Mouse (Mus musculus): ENCODE results near the gene Zfp40. TPM values are rescaled to one million over a fixed set of nuclear protein-coding genes. Genes with fewer than 3 reads are reported as not detected.
A peak's percentile ranks its signal among the peaks of the same experiment; 100 is the strongest.
"Not testable (repeated sequence)": the region's sequence is repeated elsewhere in the genome, so short reads cannot be mapped to it uniquely, and the experiment has no call there.

Zfp40 gene
- 11.5 and 12.6 TPM in 2 replicates for polyA plus RNA-seq (2015; fragmentation: Nextera tagmentation; extraction: Ambion mirVana)

DNA sequence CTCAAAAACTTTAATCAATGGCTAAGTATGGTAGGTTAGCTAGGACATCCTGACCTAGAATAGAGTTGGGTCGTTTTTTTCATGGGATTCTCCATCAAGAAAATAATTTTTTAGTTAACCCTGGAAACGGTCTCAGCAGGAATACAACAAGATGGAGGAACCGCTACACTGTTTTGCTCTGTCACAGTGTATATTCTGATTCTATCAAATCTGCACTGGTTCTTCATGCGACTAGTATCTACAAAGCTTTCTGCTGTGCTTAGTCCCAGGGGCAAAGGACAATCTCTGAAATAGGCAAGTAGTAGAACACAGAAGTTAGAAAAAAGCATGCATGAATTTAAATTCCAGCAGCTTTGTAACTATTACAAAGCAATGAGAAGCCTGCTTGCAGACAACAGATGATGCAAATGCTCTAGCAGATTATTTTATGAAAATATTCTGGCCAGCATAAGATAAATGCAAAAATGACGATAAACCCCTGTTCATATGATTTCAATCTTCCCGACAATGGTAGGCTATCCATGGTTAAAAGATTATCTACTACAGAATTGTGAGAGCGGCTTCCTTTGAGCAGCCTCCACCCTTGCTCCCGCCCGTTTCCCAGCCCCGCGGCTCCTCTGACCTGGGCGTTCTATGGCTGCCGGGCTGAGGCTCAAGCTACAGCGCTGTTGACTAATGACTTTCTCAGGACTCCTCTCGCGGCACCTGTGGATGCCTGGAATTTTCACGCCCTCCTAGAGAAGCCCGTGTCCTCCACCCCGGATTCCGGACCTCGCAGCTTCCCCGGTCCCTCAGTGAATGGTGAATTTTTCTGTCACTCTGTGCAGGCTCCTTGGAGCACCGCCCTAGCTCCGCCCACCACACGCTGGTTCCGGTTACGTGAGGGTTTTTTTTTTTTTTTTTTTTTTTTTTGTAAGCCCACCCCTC, at the start of gene Zfp40:
TSS of gene Zfp40 (minus strand) at position 800 of the 927 bp plus-strand sequence.
- Histone ChIP-seq H3K36me3 (peaks cover 10% of the 10 kb centered on the region), H3K4me2 (peak within 1 kb of the TSS; percentile 71), H3K4me1 (peaks cover 4% of the 10 kb centered on the region; the same call in 1 of the 2 replicates), H3K9me3 (replicated peaks) (no peaks in the 10 kb centered on the region), H3K9ac (peak within 1 kb of the TSS; percentile 74), H3K27me3 (peaks cover 6% of the 10 kb centered on the region; the same call in 1 of the 2 replicates), H3K27ac (peak within 1 kb of the TSS; percentile 91), H3K4me3 (replicated peaks) (peak within 1 kb of the TSS; percentile 79)
- ATAC-seq (replicated peaks; ENCODE audit: low FRiP score) = peak; percentile 100
- whole genome bisulfite sequencing = 4% methylated on average over 27 of the region's 27 CpGs

- H3K4me2 ChIP-seq = no peak overlapping the region
- H3K27ac ChIP-seq = no peak overlapping the region
- 90% methylated on average over 2 of the region's 2 CpGs for WGBS
- no peaks in the 10 kb centered on the region for H3K4me1 ChIP-seq
- H3K9ac ChIP-seq = no peak overlapping the region
- H3K27me3 ChIP-seq = no peaks in the 10 kb centered on the region
- ATAC-seq (replicated peaks; ENCODE audit: low FRiP score) = no peak
- no peak overlapping the region for H3K4me3 ChIP-seq (replicated peaks)
- H3K36me3 ChIP-seq = no peaks in the 10 kb centered on the region
- no peaks in the 10 kb centered on the region for H3K9me3 ChIP-seq (replicated peaks)
Measured at GRCm38 (mm10) chr17:23218320-23218719, 25.3 kb upstream of the Zfp40 start.

- H3K27ac ChIP-seq; H3K27me3 ChIP-seq; ATAC-seq (replicated peaks; ENCODE audit: low FRiP score); H3K4me3 ChIP-seq (replicated peaks); H3K9ac ChIP-seq; H3K4me2 ChIP-seq; H3K4me1 ChIP-seq; H3K36me3 ChIP-seq; H3K9me3 ChIP-seq (replicated peaks): not testable (repeated sequence)
- WGBS = 2% methylated on average over 1 of the region's 1 CpGs
Measured at GRCm38 (mm10) chr17:23199856-23200255, 6.8 kb upstream of the Zfp40 start.

DNA sequence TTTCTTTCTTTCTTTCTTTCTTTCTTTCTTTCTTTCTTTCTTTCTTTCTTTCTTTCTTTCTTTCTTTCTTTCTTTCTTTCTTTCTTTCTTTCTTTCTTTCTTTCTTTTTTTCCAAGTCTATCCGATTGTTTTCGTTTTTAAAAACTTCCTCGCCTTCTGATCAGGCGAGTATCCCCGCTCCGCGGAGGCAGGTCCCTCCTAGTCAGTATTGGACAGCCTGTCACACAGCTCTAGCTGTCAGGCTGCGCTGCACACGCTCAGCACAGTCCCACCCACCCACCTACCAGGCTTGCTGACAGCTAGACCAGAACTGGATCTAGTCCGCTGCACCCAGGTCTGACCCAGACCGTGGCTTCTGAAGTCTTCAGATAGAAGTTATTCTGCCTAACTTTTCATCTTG, 389 bp upstream of the Zfp40 start:
- H3K4me3 ChIP-seq (replicated peaks) = peak overlapping the region; percentile 79
- peak overlapping the region; percentile 55 for H3K9ac ChIP-seq
- under 1% methylated on average over 11 of the region's 11 CpGs for WGBS
- peaks cover 10% of the 10 kb centered on the region for H3K36me3 ChIP-seq
- peak; percentile 95 for ATAC-seq (replicated peaks; ENCODE audit: low FRiP score)
- peaks cover 4% of the 10 kb centered on the region; the same call in 1 of the 2 replicates for H3K4me1 ChIP-seq
- peak overlapping the region; percentile 71 for H3K4me2 ChIP-seq
- H3K27me3 ChIP-seq = peaks cover 6% of the 10 kb centered on the region; the same call in 1 of the 2 replicates
- peak overlapping the region; percentile 54 for H3K27ac ChIP-seq
- H3K9me3 ChIP-seq (replicated peaks) = no peaks in the 10 kb centered on the region

GRCm38 (mm10) chr17:23187680-23188079, 5.4 kb downstream of the Zfp40 start:
- WGBS = 61% methylated on average over 2 of the region's 2 CpGs
- no peak overlapping the region for H3K9ac ChIP-seq
- H3K4me3 ChIP-seq (replicated peaks) = no peak overlapping the region
- peaks cover 4% of the 10 kb centered on the region; the same call in 1 of the 2 replicates for H3K4me1 ChIP-seq
- no peak overlapping the region for H3K27ac ChIP-seq
- no peak for ATAC-seq (replicated peaks; ENCODE audit: low FRiP score)
- H3K36me3 ChIP-seq = peaks cover 37% of the 10 kb centered on the region
- H3K9me3 ChIP-seq (replicated peaks) = no peaks in the 10 kb centered on the region
- H3K4me2 ChIP-seq = no peak overlapping the region
- no peaks in the 10 kb centered on the region for H3K27me3 ChIP-seq

Other genes starting within 250 kb of the Zfp40 start
- not detected in 2 replicates for gene Vmn2r-ps130, start 132.1 kb downstream of the Zfp40 start, polyA plus RNA-seq (2015; fragmentation: Nextera tagmentation; extraction: Ambion mirVana)
- gene Vmn2r114, start 119.3 kb upstream of the Zfp40 start, polyA plus RNA-seq (2015; fragmentation: Nextera tagmentation; extraction: Ambion mirVana) = not detected in 2 replicates
- gene Vmn2r115, start 150.5 kb upstream of the Zfp40 start, polyA plus RNA-seq (2015; fragmentation: Nextera tagmentation; extraction: Ambion mirVana) = not detected in 2 replicates
- gene Vmn2r116, start 191.4 kb upstream of the Zfp40 start, polyA plus RNA-seq (2015; fragmentation: Nextera tagmentation; extraction: Ambion mirVana) = not detected in 2 replicates